Mouse (Mus musculus) spleen, postnatal 0 days (tissue): Measurements from ENCODE around the gene Fam102b. TPM values are rescaled to one million over a fixed set of nuclear protein-coding genes. Genes with fewer than 3 reads are reported as not detected.

Experiments
- polyA plus RNA-seq: library from polyadenylated mRNA; unstranded; fragments of >200 nt; fragmentation: Nextera tagmentation; extraction: Ambion mirVana; gene quantifications from 2 replicates; pipeline ENCODE4 v1.2.1, GENCODE M21; 2015

Fam102b gene
- 5.5 and 7.6 TPM in 2 replicates for polyA plus RNA-seq

DNA sequence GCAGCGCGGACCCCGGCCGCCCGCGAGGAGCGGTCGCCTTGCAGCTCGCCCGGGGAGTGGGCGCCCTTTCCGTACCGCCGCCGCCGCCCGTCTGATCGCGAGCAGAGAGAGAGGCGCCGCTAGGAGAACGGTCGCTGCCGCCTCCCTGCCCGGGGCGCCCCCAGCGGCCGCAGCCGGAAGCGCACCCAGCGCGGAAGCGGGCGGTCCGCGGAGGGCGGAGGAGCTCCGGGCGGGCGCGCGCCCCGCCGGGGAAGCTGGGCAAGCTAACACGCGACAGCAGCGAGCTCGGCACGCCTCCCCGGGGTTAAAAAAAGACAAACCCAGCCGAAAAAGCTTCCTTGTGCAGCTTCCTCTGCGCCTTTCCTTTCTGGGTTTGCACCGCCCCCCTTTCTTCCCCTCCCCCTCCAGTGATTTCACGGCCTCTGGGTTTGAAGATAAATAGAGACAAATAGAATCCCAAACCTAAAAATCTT, at the start of gene Fam102b:
TSS of gene Fam102b (minus strand) at position 93 of the 473 bp plus-strand sequence.

DNA sequence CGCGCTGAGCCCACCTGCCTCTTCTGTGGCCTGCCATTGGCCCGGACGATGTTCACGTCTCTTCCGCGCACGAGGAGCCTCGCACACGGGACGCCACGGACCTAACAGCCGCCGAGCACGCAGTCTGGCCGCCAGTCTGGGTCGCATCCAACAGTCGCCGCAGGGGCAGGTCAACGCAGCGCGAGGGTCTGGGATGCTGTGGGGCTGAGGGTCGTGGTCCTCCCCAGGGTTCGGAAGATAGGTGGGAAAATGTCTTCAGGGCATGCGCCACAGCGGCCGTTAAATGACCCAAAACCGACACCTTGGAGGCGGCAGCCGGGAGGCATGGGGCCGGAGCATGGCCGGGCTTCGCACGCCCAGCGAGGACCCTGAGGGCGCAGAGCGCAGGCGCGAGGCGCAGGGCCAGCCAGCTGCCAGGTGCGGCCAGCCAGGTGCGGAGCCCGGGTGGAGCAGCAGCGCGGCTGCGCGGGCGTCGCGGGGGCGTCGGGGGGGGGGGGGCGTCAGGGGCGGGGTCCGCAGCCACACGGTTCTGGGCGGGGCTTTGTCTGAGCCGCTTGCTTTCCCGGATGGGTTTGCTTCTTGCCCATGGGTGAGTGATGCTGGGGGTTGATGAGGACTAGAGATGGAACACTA, 87.3 kb downstream of the Fam102b start, which contains the start of gene Gm9857:
TSS of gene Gm9857 (minus strand) at position 445 of the 633 bp plus-strand sequence.

DNA sequence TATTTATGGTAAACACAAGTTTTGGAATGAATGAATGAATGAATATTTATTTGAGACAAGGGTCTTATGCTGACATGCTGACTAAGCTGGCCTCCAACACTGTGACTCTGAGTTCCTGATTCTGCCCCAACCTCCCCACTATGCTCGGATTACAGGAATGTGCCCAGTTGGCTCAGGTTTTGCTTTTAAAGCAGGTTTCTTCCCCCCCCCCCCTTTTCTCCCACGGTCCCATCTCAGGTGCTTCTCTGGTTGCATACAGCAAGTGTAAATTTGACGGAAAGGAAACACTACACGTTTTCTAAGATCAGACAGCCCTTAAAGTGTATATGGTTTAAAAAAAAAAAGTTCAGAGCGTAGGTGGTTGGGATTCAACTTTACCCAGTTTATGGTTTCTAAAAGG, 87.8 kb downstream of the Fam102b start, which contains the start of gene Henmt1:
TSS of gene Henmt1 (plus strand) at position 301 of the 400 bp plus-strand sequence.

Other genes with a start within 250 kb of the Fam102b start
- gene Stxbp3, start 187.1 kb downstream of the Fam102b start, polyA plus RNA-seq, result 23.4 and 27.0 TPM in 2 replicates
- gene Fndc7, start 137.6 kb downstream of the Fam102b start, polyA plus RNA-seq, result 0.07 and 0.13 TPM in 2 replicates
- gene Prpf38b, start 115.9 kb downstream of the Fam102b start, polyA plus RNA-seq, result 46.3 and 49.8 TPM in 2 replicates
- 0.40 TPM in 1 of 2 replicates, not detected in the other for gene Henmt1, start 87.7 kb downstream of the Fam102b start, polyA plus RNA-seq
- not detected in 2 replicates for gene Gm9857, start 87.2 kb downstream of the Fam102b start, polyA plus RNA-seq
- not detected in 2 replicates for gene Slc25a54, start 52.9 kb upstream of the Fam102b start, polyA plus RNA-seq
- 12.5 and 14.2 TPM in 2 replicates for gene Slc25a24, start 95.5 kb upstream of the Fam102b start, polyA plus RNA-seq